Mouse (Mus musculus) intestine, postnatal 0 days (tissue): ENCODE measurements around the gene Irf3. TPM values are rescaled to one million over a fixed set of nuclear protein-coding genes. Genes with fewer than 3 reads are reported as not detected.

Source experiments
- ATAC-seq: fragments of 200-750 bp; cut with Nextera tagmentation; 2 replicates; pipeline ENCODE4 v1.8.0; 2017; ENCODE audit warnings: mild to moderate bottlenecking, moderate TSS enrichment, moderate library complexity
- H3K27ac ChIP-seq: fragments of 300-500 bp; sonication (generic); 2 replicates; pipeline ENCODE4 v1.5.1; 2014; ENCODE audit warnings: mild to moderate bottlenecking, low read depth, low read length, moderate library complexity
- H3K27me3 ChIP-seq: fragments of 300-500 bp; sonication (generic); replicated peaks from 2 replicates; pipeline ENCODE4 v1.6.1; 2014; ENCODE audit warnings: low read length, mixed read lengths; ENCODE audit not compliant: control insufficient read depth, insufficient read depth
- H3K36me3 ChIP-seq: fragments of 300-500 bp; sonication (generic); 2 replicates; pipeline ENCODE4 v1.6.1; 2014; ENCODE audit warnings: mild to moderate bottlenecking, moderate library complexity; ENCODE audit not compliant: control insufficient read depth, insufficient read depth
- H3K4me1 ChIP-seq: fragments of 300-500 bp; sonication (generic); replicated peaks from 2 replicates; pipeline ENCODE4 v1.6.1; 2014; ENCODE audit warnings: antibody characterized with exemption, low read length, mixed read lengths; ENCODE audit not compliant: control insufficient read depth, insufficient read depth
- H3K4me2 ChIP-seq: fragments of 300-500 bp; sonication (generic); replicated peaks from 2 replicates; pipeline ENCODE4 v1.6.1; 2014; ENCODE audit warnings: low read depth, mild to moderate bottlenecking, moderate library complexity
- H3K4me3 ChIP-seq: fragments of 300-500 bp; sonication (generic); 2 replicates; pipeline ENCODE4 v1.5.1; 2014; ENCODE audit warnings: low read depth, low read length
- H3K9ac ChIP-seq: fragments of 300-500 bp; sonication (generic); 2 replicates; pipeline ENCODE4 v1.6.1; 2014; ENCODE audit warnings: mild to moderate bottlenecking, low read depth, low read length
- H3K9me3 ChIP-seq: fragments of 300-500 bp; sonication (generic); 2 replicates; pipeline ENCODE4 v1.6.1; 2016; ENCODE audit warnings: mixed run types; ENCODE audit not compliant: control insufficient read depth
- CTCF ChIP-seq: sonication (generic); IDR thresholded peaks from 2 replicates; pipeline ENCODE4 v1.5.1; 2016; ENCODE audit warnings: low read depth, mild to moderate bottlenecking, control low read depth, antibody characterized with exemption, moderate library complexity
- WGBS: fragments of 180-500 bp; shearing (Covaris S2); extraction: QIAGEN DNeasy Blood & Tissue Kit; methylation state at CpG from one replicate; pipeline ENCODE4 v1.1.7; 2014; 5-methylcytosine and 5-hydroxymethylcytosine counted together
- polyA plus RNA-seq: library from polyadenylated mRNA; unstranded; fragments of >200 nt; fragmentation: Nextera tagmentation; extraction: Ambion mirVana; gene quantifications from 2 replicates; pipeline ENCODE4 v1.2.1, GENCODE M21; 2015

Gene Irf3
- polyA plus RNA-seq, 1 experiment from 2014 or later, result 53.2 TPM

GRCm38 (mm10) chr7:45030857-45031256 is 33.4 kb downstream of the Irf3 start:
- no peak overlapping the region for H3K4me3 ChIP-seq
- ATAC-seq, result no peak
- H3K36me3 ChIP-seq, result peaks cover 76% of the 10 kb centered on the region
- H3K4me1 ChIP-seq, result no peaks in the 10 kb centered on the region
- H3K9ac ChIP-seq, result no peak overlapping the region
- no peak for TF ChIP-seq CTCF
- H3K27ac ChIP-seq, result no peak overlapping the region; the same call in 1 of the 2 replicates
- H3K4me2 ChIP-seq, result no peak overlapping the region
- 95% methylated on average over 8 of the region's 8 CpGs for WGBS
- no peaks in the 10 kb centered on the region for H3K9me3 ChIP-seq
- no peaks in the 10 kb centered on the region for H3K27me3 ChIP-seq

GRCm38 (mm10) chr7:45033722-45034359 is 36.4 kb downstream of the Irf3 start:
- no peak overlapping the region for H3K27ac ChIP-seq
- peaks cover 70% of the 10 kb centered on the region for H3K36me3 ChIP-seq
- H3K9me3 ChIP-seq, result no peaks in the 10 kb centered on the region
- no peaks in the 10 kb centered on the region for H3K4me1 ChIP-seq
- H3K27me3 ChIP-seq, result no peaks in the 10 kb centered on the region
- no peak overlapping the region for H3K4me3 ChIP-seq
- H3K4me2 ChIP-seq, result no peak overlapping the region
- TF ChIP-seq CTCF, result no peak
- no peak for ATAC-seq
- H3K9ac ChIP-seq, result no peak overlapping the region
- 95% methylated on average over 19 of the region's 19 CpGs for WGBS

GRCm38 (mm10) chr7:45035631-45036030 is 38.2 kb downstream of the Irf3 start:
- H3K36me3 ChIP-seq, result peaks cover 70% of the 10 kb centered on the region
- no peak overlapping the region for H3K27ac ChIP-seq
- no peaks in the 10 kb centered on the region for H3K4me1 ChIP-seq
- WGBS, result 82% methylated on average over 3 of the region's 3 CpGs
- H3K4me2 ChIP-seq, result no peak overlapping the region
- no peak overlapping the region for H3K4me3 ChIP-seq
- no peaks in the 10 kb centered on the region for H3K27me3 ChIP-seq
- H3K9ac ChIP-seq, result no peak overlapping the region
- no peak for ATAC-seq
- no peaks in the 10 kb centered on the region for H3K9me3 ChIP-seq
- TF ChIP-seq CTCF, result no peak

- Histone ChIP-seq H3K4me2 (no peak overlapping the region), H3K9ac (no peak overlapping the region), H3K4me3 (no peak overlapping the region), H3K27me3 (no peaks in the 10 kb centered on the region), H3K4me1 (no peaks in the 10 kb centered on the region), H3K36me3 (peaks cover 69% of the 10 kb centered on the region), H3K27ac (no peak overlapping the region), H3K9me3 (no peaks in the 10 kb centered on the region)
- 83% methylated on average over 11 of the region's 11 CpGs for WGBS
- ATAC-seq, result no peak
- TF ChIP-seq CTCF, result no peak
Measured at GRCm38 (mm10) chr7:45036702-45037101, 39.3 kb downstream of the Irf3 start.

- Histone ChIP-seq H3K4me2 (no peak overlapping the region), H3K4me3 (no peak overlapping the region), H3K9me3 (no peaks in the 10 kb centered on the region), H3K9ac (no peak overlapping the region), H3K36me3 (peaks cover 65% of the 10 kb centered on the region), H3K4me1 (no peaks in the 10 kb centered on the region), H3K27me3 (no peaks in the 10 kb centered on the region), H3K27ac (no peak overlapping the region)
- peak; percentile 87 for TF ChIP-seq CTCF
- peak; percentile 57; the same call in 1 of the 2 replicates for ATAC-seq
- 57% methylated on average over 7 of the region's 7 CpGs for WGBS
Measured at GRCm38 (mm10) chr7:45037720-45038361, 40.4 kb downstream of the Irf3 start.

GRCm38 (mm10) chr7:45038411-45038810 is 41.0 kb downstream of the Irf3 start:
- Histone ChIP-seq H3K9ac (no peak overlapping the region), H3K9me3 (no peaks in the 10 kb centered on the region), H3K4me2 (no peak overlapping the region), H3K27me3 (no peaks in the 10 kb centered on the region), H3K4me3 (no peak overlapping the region), H3K4me1 (no peaks in the 10 kb centered on the region), H3K27ac (no peak overlapping the region), H3K36me3 (peaks cover 66% of the 10 kb centered on the region)
- WGBS, result 77% methylated on average over 9 of the region's 9 CpGs
- ATAC-seq, result peak; percentile 12; the same call in 1 of the 2 replicates
- TF ChIP-seq CTCF, result no peak
